Mouse (Mus musculus) intestine, embryonic 16.5 days (tissue): ENCODE results near the gene Pnpt1. TPM values are rescaled to one million over a fixed set of nuclear protein-coding genes. Genes with fewer than 3 reads are reported as not detected.

Source experiments
- polyA plus RNA-seq: library from polyadenylated mRNA; unstranded; fragments of >200 nt; fragmentation: Nextera tagmentation; extraction: Ambion mirVana; gene quantifications from 2 replicates; pipeline ENCODE4 v1.2.1, GENCODE M21; 2015

The Pnpt1 gene
- polyA plus RNA-seq, 1 experiment from 2014 or later: 45.4 TPM

Other genes starting within 250 kb of the Pnpt1 start
- gene Ppp4r3b, start 42.1 kb downstream of the Pnpt1 start, polyA plus RNA-seq: 74.7 and 78.0 TPM in 2 replicates
- gene Cfap36, start 116.7 kb downstream of the Pnpt1 start, polyA plus RNA-seq: 30.9 and 33.5 TPM in 2 replicates
- gene Ccdc88a, start 242.9 kb downstream of the Pnpt1 start, polyA plus RNA-seq: 10.7 and 12.2 TPM in 2 replicates